Mouse (Mus musculus): ENCODE data around the gene Cisd1.

Gene Cisd1

GRCm38 (mm10) chr10:71351301-71351700 is 6.5 kb upstream of the Cisd1 start:
- in situ Hi-C loops (cut with MboI, MseI) = loop anchor here in 1 of 2 experiments (25.0 kb wide), 1 partner anchor 1311 kb away; the partner anchor contains the start of gene Zwint

GRCm38 (mm10) chr10:71349290-71349689 is 4.5 kb upstream of the Cisd1 start:
- in situ Hi-C loops (cut with MboI, MseI) = loop anchor here in 1 of 2 experiments (10.0 to 25.0 kb wide), 2 partner anchors 114 to 1313 kb away; partner anchors contain the start of genes Tfam and Zwint

DNA sequence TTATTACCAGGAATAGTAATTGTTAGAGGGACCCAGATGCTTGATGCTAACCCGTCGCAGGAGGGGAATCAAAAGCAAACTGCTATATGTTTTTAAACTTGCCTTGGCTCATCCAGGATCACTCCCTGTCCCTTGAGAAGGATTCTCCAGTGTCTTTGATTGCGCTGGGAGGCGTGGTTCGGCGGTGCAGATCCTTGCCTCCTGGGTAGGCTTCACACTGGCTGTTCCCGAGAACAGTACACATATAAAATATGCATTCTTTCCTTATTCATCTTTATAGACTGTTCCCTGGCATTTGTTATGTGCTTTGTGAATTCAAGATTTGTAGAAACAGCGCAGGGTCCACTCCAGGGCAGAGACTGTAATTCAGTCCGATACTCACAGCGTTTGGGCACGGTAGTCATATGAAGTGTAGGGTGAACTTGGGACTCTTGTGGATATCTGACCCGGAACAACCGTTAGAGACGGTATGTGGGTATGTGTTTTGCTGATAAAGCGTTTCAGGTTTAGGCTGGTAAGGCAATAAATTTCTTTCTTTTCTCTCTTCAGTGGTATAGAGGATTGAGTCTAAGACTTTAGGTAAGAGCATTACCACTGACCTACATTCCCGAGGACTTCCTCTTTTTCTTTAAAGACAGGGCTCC is 4.0 kb upstream of the Cisd1 start:
- in situ Hi-C loops (cut with MboI, MseI) = loop anchor here in 1 of 2 experiments (10.0 to 25.0 kb wide), 2 partner anchors 114 to 1314 kb away; partner anchors contain the start of genes Tfam and Zwint

DNA sequence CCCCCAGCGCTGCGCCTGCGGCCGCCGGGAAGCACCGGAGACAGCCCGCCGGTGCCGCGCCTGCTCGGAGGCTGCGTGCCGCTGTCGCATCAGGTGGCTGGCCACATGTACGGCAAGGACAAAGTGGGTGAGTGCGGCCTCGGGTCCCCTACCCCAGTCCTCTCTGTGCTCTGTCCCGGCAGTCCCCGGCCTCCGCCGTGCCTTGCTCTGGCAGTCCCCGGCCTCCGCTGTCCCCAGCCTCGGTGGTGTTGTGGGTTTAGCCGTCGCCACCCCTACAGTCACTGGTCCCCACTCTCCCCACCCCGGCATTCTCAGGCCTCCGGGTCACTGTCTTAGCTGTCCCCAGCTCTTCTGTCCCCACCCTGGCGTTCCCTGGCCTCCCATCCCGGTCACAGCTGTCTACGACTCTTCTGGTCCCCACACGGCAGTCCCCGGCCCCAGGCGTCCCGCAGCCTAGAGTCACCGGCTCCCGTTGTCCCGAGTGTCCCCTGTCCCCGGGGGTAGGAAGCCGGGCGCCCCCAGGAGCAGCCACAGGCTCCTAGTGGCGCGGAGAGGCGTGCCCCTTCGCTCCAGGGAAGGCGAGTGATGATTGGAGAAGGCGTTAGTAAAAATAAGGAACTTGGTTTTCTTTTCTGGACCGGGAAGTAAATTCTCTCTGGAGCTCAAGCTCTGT is 3.3 kb upstream of the Cisd1 start:
- in situ Hi-C loops (cut with MboI, MseI) = loop anchor here in 1 of 2 experiments (10.0 to 25.0 kb wide), 2 partner anchors 113 to 1314 kb away; partner anchors contain the start of genes Tfam and Zwint

GRCm38 (mm10) chr10:71347509-71347949 is 2.8 kb upstream of the Cisd1 start, which contains the start of gene Ipmk:
Ipmk (plus strand) TSS chr10:71347763.
- in situ Hi-C loops (cut with MboI, MseI) = loop anchor here in 1 of 2 experiments (10.0 to 25.0 kb wide), 2 partner anchors 113 to 1315 kb away; partner anchors contain the start of genes Tfam and Zwint

DNA sequence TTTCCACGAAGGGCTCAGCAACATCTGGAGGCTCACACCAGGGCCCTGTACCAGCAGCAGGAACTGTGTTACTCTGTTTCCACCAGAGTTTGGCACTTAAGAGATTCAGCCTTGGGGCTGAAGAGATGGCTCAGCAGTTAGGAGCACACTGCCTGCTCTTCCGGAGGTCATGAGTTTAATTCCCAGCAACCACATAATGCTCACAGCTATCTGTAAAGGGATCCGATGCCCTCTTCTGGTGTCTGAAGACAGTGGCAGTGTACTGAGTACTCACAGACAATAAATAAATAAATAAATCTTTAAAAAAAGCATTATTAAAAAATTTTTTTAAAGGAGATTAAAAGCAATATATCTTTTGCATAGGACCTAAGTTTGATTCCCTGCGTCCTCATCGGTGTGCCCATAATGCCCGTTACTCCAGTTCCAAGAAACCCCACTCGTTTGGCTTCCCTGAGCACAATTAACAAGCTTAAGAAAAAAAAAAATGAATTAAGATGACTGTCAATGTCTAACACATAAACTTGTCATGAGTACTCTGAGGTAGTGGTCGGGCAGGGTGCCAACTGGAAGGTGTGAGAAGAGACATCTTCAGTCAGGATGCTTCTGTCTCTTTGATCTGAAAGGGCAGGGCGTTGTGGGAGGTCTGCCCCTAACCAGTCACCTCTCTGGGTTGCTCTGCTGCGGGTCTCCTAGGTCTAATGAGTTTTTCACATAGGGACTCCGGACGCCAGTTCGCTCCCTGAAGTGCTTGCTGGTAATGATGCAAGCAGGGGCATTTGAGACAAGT is 2.2 kb upstream of the Cisd1 start:
- in situ Hi-C loops (cut with MboI, MseI) = loop anchor here in 1 of 2 experiments (10.0 to 25.0 kb wide), 2 partner anchors 112 to 1315 kb away; partner anchors contain the start of genes Tfam and Zwint

GRCm38 (mm10) chr10:71346106-71346505 is 1.4 kb upstream of the Cisd1 start:
- in situ Hi-C loops (cut with MboI, MseI) = loop anchor here in 1 of 2 experiments (10.0 to 25.0 kb wide), 2 partner anchors 111 to 1316 kb away; partner anchors contain the start of genes Tfam and Zwint

- in situ Hi-C loops (cut with MboI, MseI) = loop anchor here (5.0 to 25.0 kb wide), 4 partner anchors 49 to 1996 kb away; partner anchors contain the start of genes Tfam (in 1 of the 2) and Zwint (in 1 of the 2)
Observed at GRCm38 (mm10) chr10:71343567-71344265, 1.0 kb downstream of the Cisd1 start.

GRCm38 (mm10) chr10:71343130-71343529 is 1.6 kb downstream of the Cisd1 start:
- in situ Hi-C loops (cut with MboI, MseI) = loop anchor here (5.0 to 25.0 kb wide), 4 partner anchors 49 to 1996 kb away; partner anchors contain the start of genes Tfam (in 1 of the 2) and Zwint (in 1 of the 2)

DNA sequence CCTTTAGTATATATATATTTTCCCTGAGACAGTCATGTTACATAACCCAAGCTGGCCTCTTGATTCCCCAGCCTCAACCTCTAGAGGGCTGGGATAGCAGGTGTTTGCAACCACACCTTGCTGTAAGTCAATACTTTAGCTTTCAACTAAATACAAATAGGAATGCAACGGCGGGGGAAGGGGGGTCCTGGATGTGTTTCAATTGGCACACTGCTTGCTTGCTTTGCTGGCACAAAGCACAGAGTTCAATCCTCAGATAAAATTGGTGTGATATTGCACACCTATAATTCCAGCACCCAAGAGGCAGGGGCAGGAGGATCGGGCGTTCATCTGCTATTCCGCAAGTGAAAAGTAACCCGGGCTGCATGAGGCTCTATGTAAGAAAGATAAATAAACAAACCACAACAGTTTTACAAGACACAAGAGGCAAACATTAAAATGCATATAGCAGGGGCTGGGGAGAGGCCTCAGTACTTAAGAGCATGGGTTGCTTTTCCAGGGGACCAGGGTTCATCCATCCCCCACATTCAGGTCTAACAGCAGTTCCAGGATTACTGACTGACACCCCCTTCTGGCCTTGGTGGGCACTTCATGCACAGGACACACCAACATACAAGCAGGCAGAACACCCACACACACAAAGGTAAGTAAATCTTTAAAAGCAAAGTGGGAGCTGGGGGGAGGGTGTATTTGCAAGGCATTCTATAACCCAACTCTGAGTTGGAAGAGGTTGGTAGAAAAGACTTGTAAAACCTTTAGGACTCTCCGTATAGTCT is 2.5 kb downstream of the Cisd1 start:
- in situ Hi-C loops (cut with MboI, MseI) = loop anchor here (5.0 to 25.0 kb wide), 4 partner anchors 50 to 1995 kb away; partner anchors contain the start of genes Tfam (in 1 of the 2) and Zwint (in 1 of the 2)

GRCm38 (mm10) chr10:71341290-71341689 is 3.5 kb downstream of the Cisd1 start:
- in situ Hi-C loops (cut with MboI, MseI) = loop anchor here (5.0 to 25.0 kb wide), 4 partner anchors 51 to 1994 kb away; partner anchors contain the start of genes Tfam (in 1 of the 2) and Zwint (in 1 of the 2)

- in situ Hi-C loops (cut with MboI, MseI) = loop anchor here (5.0 to 25.0 kb wide), 4 partner anchors 52 to 1993 kb away; partner anchors contain the start of genes Tfam (in 1 of the 2) and Zwint (in 1 of the 2)
Observed at GRCm38 (mm10) chr10:71340195-71340594, 4.6 kb downstream of the Cisd1 start.

DNA sequence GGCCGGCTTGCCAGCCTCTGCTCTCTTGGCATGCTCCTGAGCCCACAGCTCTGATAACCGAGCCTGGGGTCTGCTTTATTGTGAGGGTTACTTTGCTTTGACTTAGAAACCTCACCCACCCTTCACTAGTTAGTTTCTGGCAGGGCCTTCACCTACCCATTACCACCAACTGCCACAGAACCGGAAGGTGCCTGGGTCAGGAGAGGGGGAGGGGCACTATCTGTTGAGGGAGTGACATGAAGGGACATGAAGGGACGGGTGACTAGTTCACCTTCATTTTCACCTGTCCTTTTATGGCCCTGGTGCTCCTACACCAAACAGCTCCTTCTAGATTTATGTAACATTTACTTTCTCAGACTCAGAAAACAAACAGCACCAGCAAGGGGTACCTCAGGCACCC is 5.3 kb downstream of the Cisd1 start:
- in situ Hi-C loops (cut with MboI, MseI) = loop anchor here in 1 of 2 experiments (25.0 kb wide), 1 partner anchor 1323 kb away; the partner anchor contains the start of gene Zwint

- in situ Hi-C loops (cut with MboI, MseI) = loop anchor here in 1 of 2 experiments (25.0 kb wide), 1 partner anchor 1324 kb away; the partner anchor contains the start of gene Zwint
Observed at GRCm38 (mm10) chr10:71338156-71338905, 6.4 kb downstream of the Cisd1 start.

GRCm38 (mm10) chr10:71337733-71338132 is 7.0 kb downstream of the Cisd1 start:
- in situ Hi-C loops (cut with MboI, MseI) = loop anchor here in 1 of 2 experiments (25.0 kb wide), 1 partner anchor 1325 kb away; the partner anchor contains the start of gene Zwint

DNA sequence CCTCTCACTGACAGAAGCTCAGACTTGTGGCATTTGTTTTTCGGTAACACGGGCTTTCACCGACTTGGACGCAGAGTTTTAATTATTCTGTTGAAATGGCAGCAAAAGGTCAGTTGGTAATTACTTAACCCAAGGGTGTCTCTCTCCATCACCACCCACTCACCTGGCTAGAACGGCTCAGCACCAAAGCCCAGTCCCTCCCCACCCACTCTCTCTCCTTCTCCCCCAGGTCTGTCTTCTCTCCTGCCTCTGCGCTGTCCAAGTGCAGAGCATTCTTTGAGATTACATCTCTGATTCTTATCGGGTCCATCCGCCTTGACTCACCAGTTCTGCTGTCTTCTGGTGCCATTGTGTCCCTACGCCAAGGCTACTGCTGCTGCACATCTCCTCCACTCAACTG is 11.9 kb downstream of the Cisd1 start:
- in situ Hi-C loops (cut with MboI, MseI) = loop anchor here in 1 of 2 experiments (25.0 kb wide), 1 partner anchor 1329 kb away; the partner anchor contains the start of gene Zwint

- in situ Hi-C loops (cut with MboI, MseI) = loop anchor here in 1 of 2 experiments (25.0 kb wide), 1 partner anchor 1330 kb away; the partner anchor contains the start of gene Zwint
Observed at GRCm38 (mm10) chr10:71332376-71332775, 12.4 kb downstream of the Cisd1 start.

GRCm38 (mm10) chr10:71331908-71332307 is 12.8 kb downstream of the Cisd1 start:
- in situ Hi-C loops (cut with MboI, MseI) = loop anchor here in 1 of 2 experiments (25.0 kb wide), 1 partner anchor 1330 kb away; the partner anchor contains the start of gene Zwint
